Mouse (Mus musculus): ENCODE data around the gene Tnk1.

The Tnk1 gene

DNA sequence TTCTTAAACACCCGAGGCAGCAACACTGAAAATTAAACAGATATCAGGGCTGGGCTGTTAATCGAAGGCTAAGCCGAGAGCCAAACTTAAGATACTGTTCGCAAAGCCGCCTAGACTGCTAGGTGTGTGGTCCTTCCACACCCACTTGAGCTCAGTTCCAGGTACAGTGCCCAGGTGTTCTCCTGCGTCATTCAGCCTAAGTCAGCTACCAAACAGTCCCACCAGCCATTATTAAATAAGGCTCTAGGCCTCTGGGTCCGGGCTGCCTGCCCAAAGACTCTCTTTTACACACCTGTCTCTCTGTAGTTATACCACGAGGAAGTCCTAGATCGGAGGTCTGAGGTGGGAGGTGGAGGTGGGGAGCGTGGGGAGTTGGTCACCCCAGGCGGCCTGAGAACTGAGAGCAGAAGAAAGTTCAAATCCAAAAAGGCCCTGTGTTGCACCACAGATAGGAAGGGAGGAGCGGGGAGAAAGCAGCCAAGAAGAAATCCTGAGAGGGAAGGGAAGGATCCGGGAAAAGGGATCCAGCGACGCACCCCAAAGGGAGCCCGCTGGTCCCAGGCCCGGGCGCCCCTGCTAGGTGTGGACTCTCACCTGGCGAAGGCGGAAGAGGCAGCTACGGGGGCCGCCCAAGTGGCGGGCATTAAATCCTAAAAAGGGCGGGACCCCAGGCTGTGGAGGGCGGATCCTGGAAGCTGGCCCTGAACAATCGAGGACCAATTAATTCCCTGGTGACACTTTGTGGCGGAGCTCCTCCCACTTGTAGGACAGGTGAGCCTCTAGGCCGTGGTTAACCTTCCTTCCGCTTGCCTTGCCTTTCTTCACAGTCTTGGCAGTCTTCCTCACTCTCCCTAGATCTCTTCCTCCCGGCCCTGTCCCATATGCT, at the start of gene Tnk1:
Tnk1 (minus strand) TSS at position 618 of the 886 bp plus-strand sequence.
- no peak for DNase-seq

GRCm38 (mm10) chr11:69904311-69904710, 45.8 kb upstream of the Tnk1 start:
- DNase-seq: no peak

- no peak for DNase-seq
These were observed 44.4 kb upstream of the Tnk1 start for GRCm38 (mm10) chr11:69902972-69903371.

DNA sequence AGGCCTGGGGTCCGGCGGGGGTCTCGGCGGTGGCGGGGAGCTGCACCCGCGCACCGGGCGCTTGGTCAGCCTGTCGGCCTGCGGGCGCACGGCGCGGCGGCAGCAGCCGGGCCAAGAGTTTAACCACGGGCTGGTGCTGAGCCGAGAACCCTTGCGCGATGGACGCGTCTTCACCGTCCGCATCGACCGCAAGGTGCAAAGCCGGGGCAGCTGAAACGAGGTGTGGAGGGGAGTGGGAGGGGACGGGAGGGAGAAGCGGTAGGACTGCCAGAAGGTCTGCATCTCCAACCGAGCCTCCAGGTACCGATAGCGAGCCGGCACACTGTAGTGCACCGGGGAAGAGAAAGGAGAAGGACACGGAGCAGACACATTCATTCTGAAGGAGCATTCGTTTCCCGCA, 43.5 kb upstream of the Tnk1 start:
- DNase-seq: no peak

- peak; percentile 99 for DNase-seq
These were observed 42.9 kb upstream of the Tnk1 start for GRCm38 (mm10) chr11:69901406-69901846.

GRCm38 (mm10) chr11:69900471-69901405, 42.2 kb upstream of the Tnk1 start, which contains the start of the genes 2810408A11Rik and Neurl4:
Gene 2810408A11Rik, minus strand, starts transcription at chr11:69900987.
Gene Neurl4, plus strand, starts transcription at chr11:69901072.
- peak; percentile 97 for DNase-seq

DNA sequence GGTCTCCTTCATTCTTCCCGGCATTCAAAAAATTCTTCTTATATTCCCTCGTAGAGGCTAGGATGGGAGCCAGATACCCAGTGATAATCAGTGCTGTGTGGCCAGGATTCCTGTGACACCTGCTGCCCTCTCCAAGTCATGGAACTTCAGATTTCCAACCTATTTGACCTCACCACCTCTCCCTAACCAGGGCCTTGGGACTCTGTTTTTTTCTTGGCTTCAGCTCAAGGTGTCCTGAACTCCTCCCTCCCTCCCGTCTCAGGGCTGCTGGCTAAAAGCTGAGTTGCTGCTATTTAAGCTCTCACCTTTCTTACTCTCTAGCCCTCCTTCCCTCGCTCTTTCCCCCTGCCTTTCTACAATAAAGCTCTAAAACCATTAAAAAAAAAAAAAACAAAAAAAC, 41.3 kb upstream of the Tnk1 start:
- DNase-seq: no peak

DNA sequence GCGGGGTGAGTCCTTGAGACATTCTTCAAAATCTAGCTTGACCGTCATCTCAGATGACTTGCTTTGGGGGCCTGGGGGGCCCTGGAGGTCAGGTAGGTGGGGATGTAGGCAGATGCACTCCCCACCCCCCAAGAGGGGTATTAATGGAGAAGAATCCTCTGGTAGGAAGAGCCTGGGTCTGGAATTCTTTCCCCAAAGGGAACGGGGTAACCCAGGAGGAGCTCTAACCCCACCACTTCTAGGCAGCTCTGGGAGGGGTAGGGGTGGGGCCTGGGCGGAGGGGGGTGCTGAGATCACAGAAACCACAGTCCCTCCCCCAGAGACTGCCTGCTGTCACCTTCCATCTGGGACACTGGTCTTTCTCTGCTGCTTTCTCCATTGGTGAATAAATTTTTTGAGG, 36.8 kb upstream of the Tnk1 start, which contains the start of gene Acap1:
Acap1 (minus strand) TSS at position 249 of the 400 bp plus-strand sequence.
- DNase-seq: no peak

GRCm38 (mm10) chr11:69894671-69895070, 36.1 kb upstream of the Tnk1 start:
- no peak for DNase-seq

DNA sequence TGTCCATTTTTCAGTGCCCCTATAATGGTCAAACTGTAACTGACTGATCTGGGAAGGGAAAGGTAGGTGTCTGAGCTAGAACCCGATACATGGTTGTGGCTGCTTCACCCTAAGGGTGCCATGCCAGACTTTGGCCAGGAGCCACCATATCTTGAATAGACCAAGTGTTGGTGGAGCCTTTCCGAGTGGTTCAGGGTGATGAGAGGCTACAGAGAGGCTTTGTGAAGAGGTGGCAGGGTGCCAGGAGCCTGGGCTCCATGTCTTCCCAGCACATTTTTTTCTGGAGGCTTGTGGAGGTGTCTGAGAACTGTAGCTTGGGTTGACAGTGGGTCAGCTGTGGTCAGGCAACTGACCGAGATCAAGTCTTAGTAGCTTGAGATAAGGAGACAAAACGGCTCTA, 33.0 kb upstream of the Tnk1 start:
- peak; percentile 48 for DNase-seq

DNA sequence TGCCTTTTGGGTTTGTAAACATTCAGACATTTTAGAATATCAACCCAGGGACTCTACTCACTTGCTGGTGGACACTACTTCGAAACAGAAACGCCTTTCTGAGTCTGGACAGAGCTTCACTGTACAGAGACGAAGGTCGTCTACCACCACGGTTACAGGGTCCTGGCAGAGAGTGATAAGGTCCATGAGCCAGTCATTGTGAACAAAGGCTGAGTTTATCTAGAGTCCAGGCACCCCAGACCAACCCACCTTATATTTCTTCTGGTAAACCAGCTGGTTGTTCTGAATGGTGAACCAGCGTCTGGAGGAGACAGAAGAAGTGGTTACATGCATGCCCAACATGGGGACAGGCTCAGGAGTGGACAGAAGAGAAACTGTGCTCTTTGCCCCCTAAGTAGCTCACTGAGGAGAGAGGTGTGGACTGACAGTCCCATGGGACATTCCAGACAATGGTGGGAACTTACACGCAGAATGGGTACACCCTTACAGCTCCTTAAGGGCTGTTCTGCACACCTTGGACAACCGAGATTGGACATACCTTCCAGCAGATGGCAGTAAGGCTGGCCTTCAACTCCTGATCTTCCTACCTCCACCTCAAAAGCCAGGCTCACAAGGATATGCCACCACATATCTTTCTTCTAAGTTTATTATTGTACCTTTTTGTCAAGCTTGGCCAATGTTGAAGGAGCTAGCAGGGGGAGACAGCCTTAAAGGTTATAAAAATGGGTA, 28.5 kb upstream of the Tnk1 start:
- no peak for DNase-seq

- no peak for DNase-seq
These were observed 26.1 kb upstream of the Tnk1 start for GRCm38 (mm10) chr11:69884663-69885062.

DNA sequence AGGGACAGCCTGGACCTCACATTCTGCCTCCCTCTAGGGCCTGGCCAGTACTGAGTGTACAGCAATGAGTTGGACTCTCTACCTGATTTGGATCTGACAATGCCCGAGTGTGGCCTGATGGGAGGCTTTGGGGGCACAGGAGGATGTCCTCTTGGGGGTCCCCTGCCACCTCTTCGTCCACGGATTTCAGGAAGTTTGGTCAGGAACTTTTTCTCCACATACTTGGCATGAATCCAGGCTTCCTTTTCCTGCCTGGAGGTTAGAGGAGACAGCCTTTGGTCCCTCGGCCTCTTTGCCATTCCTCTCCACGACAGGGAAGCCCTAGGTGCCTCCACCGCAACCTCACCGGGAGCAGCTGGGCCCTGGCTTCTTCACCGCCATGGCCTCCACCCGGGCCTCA, 25.7 kb upstream of the Tnk1 start:
- no peak for DNase-seq

GRCm38 (mm10) chr11:69883527-69884151, 25.1 kb upstream of the Tnk1 start:
- no peak for DNase-seq

- DNase-seq: peak; percentile 47
These were observed 24.5 kb upstream of the Tnk1 start for GRCm38 (mm10) chr11:69883066-69883465.

DNA sequence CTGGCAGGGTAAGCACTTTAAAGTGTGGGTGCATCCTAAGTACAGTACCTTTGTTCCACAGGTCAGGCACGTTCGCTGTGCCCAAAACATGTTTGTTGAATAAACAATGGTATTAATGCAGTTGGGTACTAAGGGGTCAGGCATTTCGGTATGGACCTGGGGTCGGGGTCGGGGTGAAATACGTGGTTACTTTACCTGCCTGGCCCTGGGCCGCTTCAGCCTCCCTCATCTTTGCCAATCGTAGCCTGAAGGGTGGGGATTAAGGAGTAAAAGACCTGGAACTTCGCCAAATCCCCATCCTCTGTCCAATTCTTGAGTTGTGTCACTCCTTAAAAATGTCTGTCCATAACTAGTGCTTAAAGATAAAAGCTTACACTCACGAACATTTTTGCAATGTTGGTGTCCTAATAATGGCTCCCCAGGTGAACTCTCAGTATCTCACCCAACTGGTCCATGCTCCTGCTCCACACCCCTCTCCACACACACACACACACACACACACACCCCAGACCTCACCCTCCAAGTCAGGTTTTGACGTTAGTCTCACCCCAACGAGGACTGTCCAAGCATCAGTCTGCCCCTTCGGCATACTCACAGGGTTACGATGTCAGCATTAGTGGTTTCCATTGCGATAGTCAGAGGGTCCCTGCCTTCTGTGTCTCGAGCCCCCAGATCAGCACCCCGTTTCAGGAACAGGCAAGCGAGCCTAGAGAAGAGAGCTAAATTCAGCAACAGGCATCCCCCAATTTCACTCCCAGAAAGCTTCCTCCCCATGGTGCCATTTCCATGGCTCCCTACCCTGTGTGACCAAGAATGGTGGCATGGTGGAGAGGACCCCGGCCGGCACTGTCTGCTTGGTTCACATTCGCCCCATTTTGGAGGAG, 23.5 kb upstream of the Tnk1 start:
- no peak for DNase-seq

DNA sequence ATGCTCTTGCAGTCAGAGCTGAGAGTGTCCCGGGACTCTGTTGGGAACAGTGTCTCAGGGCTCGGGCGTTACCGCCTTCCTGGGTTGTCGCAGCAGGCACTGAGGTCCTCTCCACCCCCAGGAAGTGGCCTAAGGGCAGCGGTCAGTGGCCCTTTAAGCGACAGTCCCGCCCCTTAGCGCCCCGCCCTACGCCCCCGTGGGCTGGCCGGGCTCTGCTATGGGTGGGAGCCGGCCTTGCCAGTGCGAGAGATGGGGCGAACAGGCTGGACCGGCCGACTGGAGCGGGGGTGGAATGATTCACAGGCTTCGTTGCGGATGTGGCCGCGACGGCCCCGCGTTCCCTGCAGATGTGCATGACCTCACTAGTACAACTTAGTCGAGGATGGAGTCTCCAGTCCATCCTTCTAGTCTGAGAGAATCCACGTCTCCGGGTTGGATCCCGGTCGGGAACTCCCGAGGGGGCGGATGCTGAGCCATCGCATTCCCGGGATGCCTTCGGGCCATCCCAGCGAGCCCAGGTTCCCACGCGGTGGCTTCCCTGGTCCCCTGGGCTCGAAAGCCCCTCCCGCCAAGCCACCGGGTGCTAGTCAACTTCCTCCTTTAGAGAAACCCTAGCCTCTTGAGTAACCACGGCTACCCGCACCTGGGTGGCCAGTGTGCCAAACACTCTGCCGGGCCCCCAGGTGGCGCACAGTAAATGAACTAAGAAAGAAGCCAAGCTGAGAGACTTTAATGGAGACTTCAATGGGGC, 22.5 kb upstream of the Tnk1 start, which contains the start of gene Kctd11:
Kctd11 (minus strand) TSS at position 554 of the 751 bp plus-strand sequence.
- DNase-seq: peak; percentile 88

- DNase-seq: peak; percentile 73
These were observed 21.9 kb upstream of the Tnk1 start for GRCm38 (mm10) chr11:69880506-69880852.

- no peak for DNase-seq
These were observed 21.2 kb upstream of the Tnk1 start for GRCm38 (mm10) chr11:69879711-69880110.

- DNase-seq: no peak
These were observed 20.4 kb upstream of the Tnk1 start for GRCm38 (mm10) chr11:69878952-69879351.
